In genomic region chr12:46416765-46417404, GRCm38 (mm10) we compare ENCODE assay signal across 19 mouse cellular contexts.
DNase-seq lines count a peak whose midpoint lies in the region; ATAC-seq and TF ChIP-seq lines count a peak whose summit lies in the region.
"Had no signal": no experiment of that assay in that cellular context is flagged by ENCODE, and none has a peak within 500 bp of the region (broad histone marks: within the 10 kb centered on the region; RNA-seq: fewer than 3 reads in every experiment).

No protein-coding gene starts in this region.

- no peaks in the 10 kb centered on the region for H3K9me3 ChIP-seq in forebrain, embryonic 15.5 days
- H3K9me3 ChIP-seq in forebrain, embryonic 10.5 days: no peaks in the 10 kb centered on the region
- no peaks in the 10 kb centered on the region for H3K9me3 ChIP-seq in midbrain, embryonic 14.5 days (ENCODE audit: control insufficient read depth, low read length)
- H3K9me3 ChIP-seq: heart, embryonic 13.5 days; hindbrain, embryonic 15.5 days; limb, embryonic 13.5 days had no signal

- no peak for TF ChIP-seq CTCF in left cerebral cortex, adult 2 months (IDR thresholded peaks at IDR 0.05)

- no peak for DNase-seq in forebrain, embryonic 10.5 days (ENCODE audit: extremely low spot score, low spot score)
- DNase-seq in left cerebral cortex, adult 2 months (ENCODE audit: extremely low spot score in 1 of 2, low spot score in 2 of 2): no peak
- no peak for DNase-seq in left cerebral cortex, postnatal 10 days (ENCODE audit: extremely low spot score in 1 of 2, low spot score in 2 of 2)
- DNase-seq in brain, embryonic 18.5 days (ENCODE audit: low read depth, low spot score): peak; percentile 40
- peak; percentile 14 for DNase-seq in midbrain, embryonic 14.5 days
- no peak for DNase-seq in liver
- DNase-seq in kidney, postnatal 10 days: no peak
- DNase-seq: adrenal gland, postnatal 25 days; gastrocnemius, postnatal 14 days; heart, adult 18-20 months; thymus, postnatal 25 days had no signal

- H3K27me3 ChIP-seq in forebrain, embryonic 15.5 days: no peaks in the 10 kb centered on the region
- H3K27me3 ChIP-seq in forebrain, embryonic 10.5 days (ENCODE audit: poor library complexity, severe bottlenecking): no peaks in the 10 kb centered on the region
- no peaks in the 10 kb centered on the region for H3K27me3 ChIP-seq in midbrain, embryonic 14.5 days (ENCODE audit: control insufficient read depth, insufficient read depth, low read length)
- H3K27me3 ChIP-seq: CH12.LX; heart, embryonic 13.5 days; hindbrain, embryonic 15.5 days; limb, embryonic 13.5 days had no signal

- WGBS in forebrain, embryonic 15.5 days: 48% methylated on average over 3 of the region's 3 CpGs
- WGBS in forebrain, embryonic 10.5 days: 91% methylated on average over 3 of the region's 3 CpGs
- WGBS in midbrain, embryonic 14.5 days: 62% methylated on average over 3 of the region's 3 CpGs

- no peak overlapping the region for H3K4me2 ChIP-seq in forebrain, embryonic 15.5 days (replicated peaks)
- no peak overlapping the region for H3K4me2 ChIP-seq in midbrain, embryonic 14.5 days (ENCODE audit: low read length)
- H3K4me2 ChIP-seq: heart, embryonic 13.5 days; hindbrain, embryonic 15.5 days; limb, embryonic 13.5 days had no signal

- H3K4me1 ChIP-seq in forebrain, embryonic 15.5 days: 0 out of 2 replicates have a peak, but pooled peaks cover 6% of the 10 kb centered on the region
- H3K4me1 ChIP-seq in forebrain, embryonic 10.5 days: no peaks in the 10 kb centered on the region
- no peaks in the 10 kb centered on the region for H3K4me1 ChIP-seq in midbrain, embryonic 14.5 days (ENCODE audit: control insufficient read depth, insufficient read depth, low read length)
- H3K4me1 ChIP-seq: heart, embryonic 13.5 days; hindbrain, embryonic 15.5 days; limb, embryonic 13.5 days had no signal

- H3K27ac ChIP-seq in forebrain, embryonic 15.5 days (replicated peaks): no peak overlapping the region
- H3K27ac ChIP-seq in forebrain, embryonic 10.5 days: no peak overlapping the region
- peak overlapping the region; percentile 11; the same call in 1 of the 2 replicates for H3K27ac ChIP-seq in left cerebral cortex, adult 2 months
- H3K27ac ChIP-seq in midbrain, embryonic 14.5 days (replicated peaks; ENCODE audit: low read depth, low read length): no peak overlapping the region
- H3K27ac ChIP-seq: heart, embryonic 13.5 days; hindbrain, embryonic 15.5 days; kidney, postnatal 0 days; limb, embryonic 13.5 days; liver, embryonic 14.5 days had no signal

- H3K4me3 ChIP-seq in forebrain, embryonic 15.5 days: no peak overlapping the region
- no peak overlapping the region for H3K4me3 ChIP-seq in forebrain, embryonic 10.5 days
- no peak overlapping the region for H3K4me3 ChIP-seq in left cerebral cortex, adult 2 months
- no peak overlapping the region for H3K4me3 ChIP-seq in midbrain, embryonic 14.5 days (replicated peaks; ENCODE audit: low read depth, low read length)
- H3K4me3 ChIP-seq: heart, embryonic 13.5 days; hindbrain, embryonic 15.5 days; limb, embryonic 13.5 days had no signal

- no peaks in the 10 kb centered on the region for H3K36me3 ChIP-seq in forebrain, embryonic 15.5 days
- no peaks in the 10 kb centered on the region for H3K36me3 ChIP-seq in forebrain, embryonic 10.5 days (replicated peaks)
- H3K36me3 ChIP-seq in midbrain, embryonic 14.5 days (ENCODE audit: control insufficient read depth, insufficient read depth, low read length): no peaks in the 10 kb centered on the region
- H3K36me3 ChIP-seq: heart, embryonic 13.5 days; hindbrain, embryonic 15.5 days; limb, embryonic 13.5 days had no signal

- H3K9ac ChIP-seq in forebrain, embryonic 15.5 days (replicated peaks): no peak overlapping the region
- H3K9ac ChIP-seq in midbrain, embryonic 14.5 days (replicated peaks; ENCODE audit: low read length): no peak overlapping the region
- H3K9ac ChIP-seq: heart, embryonic 13.5 days; hindbrain, embryonic 15.5 days; limb, embryonic 13.5 days; liver, embryonic 14.5 days had no signal

- intact Hi-C loops in left cerebral cortex, adult 2 months (cut with DNase I): loop anchor here (5.0 kb wide), 2 partner anchors 85 to 485 kb away; no protein-coding TSS in a partner anchor
- intact Hi-C loops in left cerebral cortex, postnatal 10 days (cut with DNase I): loop anchor here (10.0 kb wide), 1 partner anchor 482 kb away; no protein-coding TSS in a partner anchor

- peak; percentile 78 for ATAC-seq in forebrain, embryonic 15.5 days (replicated peaks)
- no peak for ATAC-seq in midbrain, embryonic 14.5 days (ENCODE audit: low FRiP score, low TSS enrichment)
- ATAC-seq: intestine, postnatal 0 days had no signal

Comparison
In these comparisons a context has a peak if more than half of its experiments do, and no peak if none do; other contexts are left out.
1. DNase-seq: peak in brain, embryonic 18.5 days (single experiment) and midbrain, embryonic 14.5 days (single experiment); none in forebrain, embryonic 10.5 days (single experiment), left cerebral cortex, adult 2 months (0 of 2), left cerebral cortex, postnatal 10 days (0 of 2), liver (single experiment) and kidney, postnatal 10 days (single experiment).